8 mouse cellular contexts compared by ENCODE assay signal in genomic region chr19:50677903-50678896, GRCm38 (mm10). TPM values are rescaled to one million over a fixed set of nuclear protein-coding genes. Genes with fewer than 3 reads are reported as not detected.
DNase-seq lines count a peak whose midpoint lies in the region; ATAC-seq lines count a peak whose summit lies in the region.

Sorcs1 (minus strand) TSS chr19:50678646.

- no peak within 1 kb of the TSS for H3K27ac ChIP-seq in embryonic facial prominence, embryonic 12.5 days
- no peak within 1 kb of the TSS for H3K27ac ChIP-seq in heart, embryonic 15.5 days
- no peak within 1 kb of the TSS for H3K27ac ChIP-seq in liver, embryonic 15.5 days (replicated peaks)

- H3K27me3 ChIP-seq in megakaryocyte, embryonic 14.5 days (replicated peaks): peaks cover 25% of the 10 kb centered on the region
- peaks cover 37% of the 10 kb centered on the region for H3K27me3 ChIP-seq in embryonic facial prominence, embryonic 12.5 days
- peaks cover 39% of the 10 kb centered on the region for H3K27me3 ChIP-seq in heart, embryonic 15.5 days
- peaks cover 25% of the 10 kb centered on the region for H3K27me3 ChIP-seq in liver, embryonic 15.5 days

- H3K9me3 ChIP-seq in megakaryocyte, embryonic 14.5 days: no peaks in the 10 kb centered on the region
- H3K9me3 ChIP-seq in embryonic facial prominence, embryonic 12.5 days: no peaks in the 10 kb centered on the region
- H3K9me3 ChIP-seq in heart, embryonic 15.5 days (replicated peaks): no peaks in the 10 kb centered on the region
- H3K9me3 ChIP-seq in liver, embryonic 15.5 days (replicated peaks): no peaks in the 10 kb centered on the region

- DNase-seq in kidney, postnatal 14 days: peak; percentile 44
- peak; percentile 59 for DNase-seq in retina, postnatal 7 days (ENCODE audit: low read depth, low spot score)

- peak within 1 kb of the TSS; percentile 51 for H3K9ac ChIP-seq in embryonic facial prominence, embryonic 12.5 days
- peak within 1 kb of the TSS; percentile 30 for H3K9ac ChIP-seq in heart, embryonic 15.5 days
- H3K9ac ChIP-seq in liver, embryonic 15.5 days: no peak within 1 kb of the TSS

- no peak for ATAC-seq in megakaryocyte, adult 5-6 weeks (ENCODE audit: poor library complexity, severe bottlenecking)
- ATAC-seq in embryonic facial prominence, embryonic 12.5 days (ENCODE audit: insufficient number of reproducible peaks, insufficient read depth, low FRiP score, low TSS enrichment): peak; percentile 90
- ATAC-seq in heart, embryonic 15.5 days (replicated peaks; ENCODE audit: insufficient number of reproducible peaks, insufficient read depth, low FRiP score, low read depth): peak; percentile 86
- ATAC-seq in liver, embryonic 15.5 days (ENCODE audit: insufficient read depth): peak; percentile 31; the same call in 1 of the 2 replicates
- ATAC-seq in inflammation-experienced regulatory T-cells, adult 6 months: no peak

- H3K36me3 ChIP-seq in megakaryocyte, embryonic 14.5 days (replicated peaks; ENCODE audit: low read length): no peaks in the 10 kb centered on the region
- no peaks in the 10 kb centered on the region for H3K36me3 ChIP-seq in embryonic facial prominence, embryonic 12.5 days
- H3K36me3 ChIP-seq in heart, embryonic 15.5 days: no peaks in the 10 kb centered on the region
- H3K36me3 ChIP-seq in liver, embryonic 15.5 days (replicated peaks): no peaks in the 10 kb centered on the region

- WGBS in embryonic facial prominence, embryonic 12.5 days: under 1% methylated on average over 85 of the region's 102 CpGs
- under 1% methylated on average over 82 of the region's 102 CpGs for WGBS in heart, embryonic 15.5 days
- WGBS in liver, embryonic 15.5 days (ENCODE audit: insufficient replicate concordance): under 1% methylated on average over 90 of the region's 102 CpGs

- peak within 1 kb of the TSS; percentile 92 for H3K4me2 ChIP-seq in embryonic facial prominence, embryonic 12.5 days (replicated peaks)
- H3K4me2 ChIP-seq in heart, embryonic 15.5 days: peak within 1 kb of the TSS; percentile 99
- peak within 1 kb of the TSS; percentile 56 for H3K4me2 ChIP-seq in liver, embryonic 15.5 days

- H3K4me3 ChIP-seq in megakaryocyte, embryonic 14.5 days (replicated peaks): peak within 1 kb of the TSS; percentile 73
- H3K4me3 ChIP-seq in embryonic facial prominence, embryonic 12.5 days: peak within 1 kb of the TSS; percentile 55
- H3K4me3 ChIP-seq in heart, embryonic 15.5 days: peak within 1 kb of the TSS; percentile 59
- H3K4me3 ChIP-seq in liver, embryonic 15.5 days (replicated peaks): peak within 1 kb of the TSS; percentile 38

- H3K4me1 ChIP-seq in megakaryocyte, embryonic 14.5 days: peaks cover 5% of the 10 kb centered on the region; the same call in 1 of the 2 replicates
- H3K4me1 ChIP-seq in embryonic facial prominence, embryonic 12.5 days: no peaks in the 10 kb centered on the region; the same call in 1 of the 2 replicates
- H3K4me1 ChIP-seq in heart, embryonic 15.5 days (replicated peaks): peaks cover 9% of the 10 kb centered on the region
- H3K4me1 ChIP-seq in liver, embryonic 15.5 days (replicated peaks): no peaks in the 10 kb centered on the region

RNA-seq across cellular contexts. Expression of gene Sorcs1, which starts in this region (rescaled TPM):
- not detected in 2 replicates for polyA plus RNA-seq in megakaryocyte, embryonic 14.5 days (2012; ENCODE audit: insufficient read depth, low replicate concordance)
- not detected in 2 replicates for total RNA-seq in megakaryocyte, adult 5-6 weeks (2015)
- not detected in 2 replicates for total RNA-seq in megakaryocyte, adult 5-6 weeks (2017)
- 3.2 and 3.7 TPM in 2 replicates for polyA plus RNA-seq in embryonic facial prominence, embryonic 12.5 days (2016; fragmentation: Nextera tagmentation; extraction: Ambion mirVana)
- polyA plus RNA-seq in heart, embryonic 15.5 days (2015; fragmentation: Nextera tagmentation; extraction: Ambion mirVana): 0.57 and 1.2 TPM in 2 replicates
- polyA plus RNA-seq in liver, embryonic 15.5 days (2015; fragmentation: Nextera tagmentation; extraction: Ambion mirVana): 0.29 and 0.35 TPM in 2 replicates
- under 1 TPM in 1 of 3 experiments, not detected in 2; 0.20 TPM for polyA plus RNA-seq in inflammation-experienced regulatory T-cells, adult 6 months (2017; shearing (Covaris generic))

Comparison
In these comparisons a context has a peak if more than half of its experiments do, and no peak if none do; other contexts are left out.
1. Peak in ATAC-seq, H3K4me3 ChIP-seq and H3K4me2 ChIP-seq in liver, embryonic 15.5 days; RNA of the gene not detected or under 1 TPM.
2. ATAC-seq: peak in embryonic facial prominence, embryonic 12.5 days (single experiment) and heart, embryonic 15.5 days (single experiment); none in megakaryocyte, adult 5-6 weeks (single experiment) and inflammation-experienced regulatory T-cells, adult 6 months (single experiment).
3. Peak in every context shown above with its lines, with median percentiles within 50 percentile points of each other: H3K4me3 ChIP-seq and H3K4me2 ChIP-seq.